Mouse (Mus musculus) erythroblast, embryonic 14.5 days (primary cell): Measurements from ENCODE around the gene Gm9495. TPM values are rescaled to one million over a fixed set of nuclear protein-coding genes. Genes with fewer than 3 reads are reported as not detected.
"Not testable (repeated sequence)": the region's sequence is repeated elsewhere in the genome, so short reads cannot be mapped to it uniquely, and the experiment has no call there.

ENCODE experiments used
- H3K27me3 ChIP-seq: 2 replicates; pipeline ENCODE4 v1.6.1; 2012; ENCODE audit warnings: inconsistent platforms; ENCODE audit not compliant: control insufficient read depth
- H3K36me3 ChIP-seq: 2 replicates; pipeline ENCODE4 v1.6.1; 2012; ENCODE audit warnings: mild to moderate bottlenecking, inconsistent platforms; ENCODE audit not compliant: control insufficient read depth
- H3K4me1 ChIP-seq: 2 replicates; pipeline ENCODE4 v1.6.1; 2012; ENCODE audit warnings: inconsistent platforms; ENCODE audit not compliant: control insufficient read depth
- H3K4me3 ChIP-seq: replicated peaks from 2 replicates; pipeline ENCODE3; 2012; ENCODE audit warnings: moderate library complexity, mild to moderate bottlenecking, inconsistent platforms
- H3K9me3 ChIP-seq: 2 replicates; pipeline ENCODE4 v1.6.1; 2012; ENCODE audit warnings: low read length, inconsistent platforms, mixed read lengths; ENCODE audit not compliant: control insufficient read depth
- GATA1 ChIP-seq: IDR thresholded peaks from 2 replicates; pipeline ENCODE4 v1.6.1; 2012; ENCODE audit warnings: low read length, inconsistent platforms, mixed read lengths
- TAL1 ChIP-seq: IDR thresholded peaks from 3 replicates; pipeline ENCODE4 v1.6.1; 2012; ENCODE audit warnings: low read length, inconsistent platforms, mixed read lengths
- polyA plus RNA-seq: library from polyadenylated mRNA; stranded (reverse); fragments of >175 nt; gene quantifications from 2 replicates; pipeline ENCODE4 v1.2.3, GENCODE M21; 2012

Gene Gm9495
- not detected in 2 replicates for polyA plus RNA-seq

GRCm38 (mm10) chr8:69453465-69453864 lies at the start of gene Gm9495:
TSS of gene Gm9495 (minus strand) at chr8:69453565.
- not testable (repeated sequence) for H3K36me3 ChIP-seq, H3K9me3 ChIP-seq, H3K27me3 ChIP-seq, H3K4me1 ChIP-seq, H3K4me3 ChIP-seq

- not testable (repeated sequence) for H3K4me1 ChIP-seq
Observed at GRCm38 (mm10) chr8:69474946-69475345, 21.6 kb upstream of the Gm9495 start.

GRCm38 (mm10) chr8:69420018-69420417 lies 33.3 kb downstream of the Gm9495 start:
- not testable (repeated sequence) for H3K4me3 ChIP-seq, H3K27me3 ChIP-seq, H3K4me1 ChIP-seq, H3K36me3 ChIP-seq, H3K9me3 ChIP-seq

More at GRCm38 (mm10) chr8:69474946-69475345, 21.6 kb upstream of the Gm9495 start:
- not testable (repeated sequence) for H3K9me3 ChIP-seq, H3K4me3 ChIP-seq, H3K36me3 ChIP-seq, H3K27me3 ChIP-seq

- H3K9me3 ChIP-seq = no peaks in the 10 kb centered on the region
- no peak overlapping the region for H3K4me3 ChIP-seq
- H3K27me3 ChIP-seq = no peaks in the 10 kb centered on the region
- TF ChIP-seq TAL1 (no peak), GATA1 (no peak)
- H3K4me1 ChIP-seq = no peaks in the 10 kb centered on the region
- no peaks in the 10 kb centered on the region for H3K36me3 ChIP-seq
Observed at GRCm38 (mm10) chr8:69414326-69414725, 39.0 kb downstream of the Gm9495 start.

- no peak for TF ChIP-seq TAL1
- no peak for TF ChIP-seq GATA1
Observed at GRCm38 (mm10) chr8:69404768-69405167, 48.6 kb downstream of the Gm9495 start.

GRCm38 (mm10) chr8:69399956-69400443 lies 53.4 kb downstream of the Gm9495 start:
- Histone ChIP-seq H3K4me3 (peak overlapping the region; percentile 58), H3K9me3 (no peaks in the 10 kb centered on the region)
- no peak for TF ChIP-seq TAL1
- TF ChIP-seq GATA1 = no peak

More at GRCm38 (mm10) chr8:69404768-69405167, 48.6 kb downstream of the Gm9495 start:
- Histone ChIP-seq H3K4me1 (no peaks in the 10 kb centered on the region; the same call in 1 of the 2 replicates), H3K4me3 (no peak overlapping the region), H3K36me3 (no peaks in the 10 kb centered on the region), H3K9me3 (no peaks in the 10 kb centered on the region), H3K27me3 (no peaks in the 10 kb centered on the region)

GRCm38 (mm10) chr8:69399181-69399955 lies 54.0 kb downstream of the Gm9495 start:
- TF ChIP-seq GATA1 = no peak
- no peak for TF ChIP-seq TAL1
- Histone ChIP-seq H3K27me3 (no peaks in the 10 kb centered on the region; the same call in 1 of the 2 replicates), H3K4me3 (peak overlapping the region; percentile 58), H3K4me1 (peaks cover 13% of the 10 kb centered on the region), H3K36me3 (no peaks in the 10 kb centered on the region), H3K9me3 (no peaks in the 10 kb centered on the region)

More at GRCm38 (mm10) chr8:69399956-69400443, 53.4 kb downstream of the Gm9495 start:
- peaks cover 12% of the 10 kb centered on the region for H3K4me1 ChIP-seq
- H3K36me3 ChIP-seq = no peaks in the 10 kb centered on the region
- H3K27me3 ChIP-seq = no peaks in the 10 kb centered on the region; the same call in 1 of the 2 replicates

- Histone ChIP-seq H3K4me3 (no peak overlapping the region), H3K36me3 (no peaks in the 10 kb centered on the region), H3K4me1 (peaks cover 15% of the 10 kb centered on the region), H3K9me3 (no peaks in the 10 kb centered on the region), H3K27me3 (no peaks in the 10 kb centered on the region; the same call in 1 of the 2 replicates)
- TF ChIP-seq GATA1 = no peak
- TF ChIP-seq TAL1 = no peak
Observed at GRCm38 (mm10) chr8:69396196-69396595, 57.2 kb downstream of the Gm9495 start.

GRCm38 (mm10) chr8:69395050-69395789 lies 58.1 kb downstream of the Gm9495 start:
- TF ChIP-seq TAL1 = no peak
- TF ChIP-seq GATA1 = no peak
- H3K27me3 ChIP-seq = no peaks in the 10 kb centered on the region; the same call in 1 of the 2 replicates
- H3K9me3 ChIP-seq = no peaks in the 10 kb centered on the region
- H3K4me3 ChIP-seq = peak overlapping the region; percentile 72
- H3K36me3 ChIP-seq = no peaks in the 10 kb centered on the region
- peaks cover 15% of the 10 kb centered on the region for H3K4me1 ChIP-seq
